Mouse (Mus musculus): ENCODE data around the gene Mlec.
A peak's percentile ranks its signal among the peaks of the same experiment; 100 is the strongest.

The Mlec gene

GRCm38 (mm10) chr5:115158040-115158983 lies at the start of gene Mlec:
Mlec (minus strand) TSS chr5:115158179.
- DNase-seq: peak; percentile 99

GRCm38 (mm10) chr5:115207244-115207643 lies 49.3 kb upstream of the Mlec start:
- peak in 1 of 2 experiments; percentile 45 for DNase-seq

GRCm38 (mm10) chr5:115204562-115205311 lies 46.8 kb upstream of the Mlec start:
- peak; percentile 85 to 86 for DNase-seq

GRCm38 (mm10) chr5:115203735-115204561 lies 46.0 kb upstream of the Mlec start:
- peak; percentile 70 to 76 for DNase-seq

- peak; percentile 66 to 72 for DNase-seq
Measured at GRCm38 (mm10) chr5:115194626-115195221, 36.7 kb upstream of the Mlec start.

GRCm38 (mm10) chr5:115193669-115194625 lies 36.0 kb upstream of the Mlec start, which contains the start of gene Cabp1:
Cabp1 (minus strand) TSS chr5:115194381.
- DNase-seq: peak; percentile 61 to 86

GRCm38 (mm10) chr5:115193226-115193625 lies 35.2 kb upstream of the Mlec start:
- peak; percentile 77 to 83 for DNase-seq

GRCm38 (mm10) chr5:115192828-115193195 lies 34.8 kb upstream of the Mlec start:
- no peak for DNase-seq

- DNase-seq: peak; percentile 53 to 71
Measured at GRCm38 (mm10) chr5:115191880-115192827, 34.2 kb upstream of the Mlec start.

- no peak for DNase-seq
Measured at GRCm38 (mm10) chr5:115190081-115190480, 32.1 kb upstream of the Mlec start.

GRCm38 (mm10) chr5:115188824-115189223 lies 30.8 kb upstream of the Mlec start:
- peak; percentile 75 to 77 for DNase-seq

- peak; percentile 96 to 98 for DNase-seq
Measured at GRCm38 (mm10) chr5:115187188-115188131, 29.5 kb upstream of the Mlec start.

- peak in 1 of 2 experiments; percentile 50 for DNase-seq
Measured at GRCm38 (mm10) chr5:115186371-115187073, 28.5 kb upstream of the Mlec start.

- DNase-seq: peak; percentile 61 to 81
Measured at GRCm38 (mm10) chr5:115184726-115185125, 26.7 kb upstream of the Mlec start.

- DNase-seq: no peak
Measured at GRCm38 (mm10) chr5:115183482-115183881, 25.5 kb upstream of the Mlec start.

GRCm38 (mm10) chr5:115182925-115183324 lies 24.9 kb upstream of the Mlec start:
- DNase-seq: no peak

- peak; percentile 75 to 85 for DNase-seq
Measured at GRCm38 (mm10) chr5:115181248-115181940, 23.4 kb upstream of the Mlec start.
